Mouse (Mus musculus): Measurements from ENCODE around the gene March8. TPM values are rescaled to one million over a fixed set of nuclear protein-coding genes. Genes with fewer than 3 reads are reported as not detected.

Gene March8
- total RNA-seq, 4 experiments from 2014 or later = 51.9 to 59.2 (median 55.7) TPM

DNA sequence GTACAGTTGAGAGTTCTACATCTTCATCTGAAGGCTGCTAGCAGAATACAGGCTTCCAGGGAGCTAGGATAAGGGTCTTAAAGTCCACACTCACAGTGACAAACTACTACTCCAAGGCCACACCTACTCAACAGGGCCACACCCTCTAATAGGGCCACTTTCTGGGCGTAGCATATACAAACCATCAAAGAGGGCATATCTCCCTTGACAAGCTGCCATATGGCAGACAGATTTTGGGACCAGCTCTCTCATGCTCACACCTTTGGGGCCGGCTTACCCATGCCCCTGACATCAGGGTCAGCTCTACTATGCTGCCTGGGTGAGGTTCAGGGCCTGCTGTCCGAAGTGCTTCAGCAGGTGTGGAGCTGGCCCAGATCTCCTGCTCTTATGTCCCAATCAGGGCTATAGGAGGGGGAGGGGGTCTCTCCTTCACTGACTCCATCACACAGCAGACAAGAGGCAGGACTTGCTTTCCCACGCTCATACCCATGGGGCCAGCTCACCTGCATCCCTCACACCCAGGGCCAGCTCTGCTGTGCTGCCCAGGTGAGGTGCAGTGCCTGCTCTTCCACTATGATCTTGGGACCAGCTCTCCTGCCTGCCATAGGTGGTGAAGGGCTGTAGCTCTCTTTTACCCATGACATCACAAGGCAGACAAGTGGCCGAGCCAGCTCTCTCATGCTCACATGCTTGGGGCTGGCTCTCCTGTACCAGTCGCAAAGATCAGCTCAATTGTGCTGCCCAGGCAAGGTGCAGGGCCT lies 32.6 kb downstream of the March8 start:
- no peak for DNase-seq (ENCODE audit: low spot score in 2 of 2)

DNA sequence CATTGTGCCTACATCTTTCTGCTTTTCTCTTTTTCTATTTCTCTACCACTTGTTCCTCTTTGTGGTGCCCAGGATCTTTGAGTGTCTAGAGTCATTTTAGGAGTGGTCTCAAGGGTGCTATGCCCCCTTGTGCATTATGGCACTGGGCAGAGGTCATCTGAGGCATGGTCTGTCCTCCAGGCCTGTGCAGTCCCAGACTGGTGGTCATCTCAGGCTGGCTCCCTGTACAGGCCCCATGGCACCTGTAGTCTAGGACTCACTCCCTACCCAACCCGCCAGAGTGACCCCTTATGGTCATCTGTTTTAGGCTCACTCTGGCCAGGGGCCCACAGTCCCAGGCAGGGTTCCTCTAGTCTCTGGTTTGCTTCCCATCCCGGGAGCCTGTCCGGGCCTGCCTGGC lies 33.7 kb downstream of the March8 start:
- DNase-seq (ENCODE audit: low spot score in 2 of 2) = no peak

DNA sequence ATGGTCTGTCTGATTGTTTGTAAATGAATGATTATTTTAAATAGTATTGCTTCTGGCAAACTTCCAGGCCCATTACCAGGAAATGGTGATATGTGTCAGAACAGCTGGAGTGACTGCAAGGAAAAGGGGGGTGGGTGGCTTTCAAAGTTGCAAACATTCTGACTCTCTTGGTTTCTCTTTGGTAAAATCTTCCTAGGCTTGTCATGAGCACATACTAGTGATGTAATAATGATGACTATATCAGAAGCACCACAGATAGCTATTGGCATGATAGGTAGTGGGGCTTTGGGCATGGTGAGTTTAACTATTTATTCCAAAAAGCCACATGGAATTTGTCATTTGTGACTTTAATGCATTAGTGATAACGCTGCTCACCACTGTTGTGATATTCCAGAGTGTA lies 36.3 kb downstream of the March8 start:
- no peak for DNase-seq (ENCODE audit: low spot score in 2 of 2)

DNA sequence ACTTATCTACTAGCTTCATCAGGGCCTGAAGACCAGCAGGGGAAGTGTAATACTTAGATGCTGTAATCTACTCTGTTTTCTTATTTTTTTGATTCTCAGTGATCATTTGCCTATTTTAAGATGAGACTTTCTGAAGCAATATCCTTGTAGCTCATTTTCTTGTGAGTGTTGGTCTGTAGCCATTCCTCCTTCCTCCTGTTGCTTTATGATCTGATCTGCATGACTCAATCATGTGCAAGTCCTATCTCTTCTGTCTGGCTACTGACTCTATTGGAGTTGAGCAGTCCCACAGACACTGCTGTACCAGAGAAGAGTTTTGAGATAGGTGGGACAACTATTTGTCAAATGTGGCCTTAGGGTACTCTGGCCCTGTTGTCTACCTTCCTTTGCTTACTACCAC lies 36.8 kb downstream of the March8 start:
- no peak for DNase-seq (ENCODE audit: low spot score in 2 of 2)

DNA sequence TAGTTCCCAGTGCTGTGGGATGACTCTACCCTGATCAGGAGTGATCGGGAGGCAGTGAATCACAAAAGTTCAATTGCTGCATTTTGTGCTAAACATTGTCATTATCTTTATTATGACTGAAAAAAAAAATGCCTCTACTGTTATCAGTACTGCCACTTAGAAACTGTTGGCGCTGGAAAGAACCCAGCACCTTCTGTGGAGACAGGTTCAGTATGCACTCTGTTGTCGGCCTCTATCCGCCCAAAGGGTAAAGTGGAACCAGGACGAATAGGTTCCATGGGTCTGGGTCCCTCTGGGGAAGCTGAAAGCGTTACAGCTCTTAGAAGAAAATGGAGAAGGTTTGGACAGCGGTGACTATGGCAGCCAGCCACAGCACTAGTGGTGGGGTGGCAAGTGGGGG lies 41.1 kb downstream of the March8 start:
- DNase-seq (ENCODE audit: low spot score in 2 of 2) = no peak

DNA sequence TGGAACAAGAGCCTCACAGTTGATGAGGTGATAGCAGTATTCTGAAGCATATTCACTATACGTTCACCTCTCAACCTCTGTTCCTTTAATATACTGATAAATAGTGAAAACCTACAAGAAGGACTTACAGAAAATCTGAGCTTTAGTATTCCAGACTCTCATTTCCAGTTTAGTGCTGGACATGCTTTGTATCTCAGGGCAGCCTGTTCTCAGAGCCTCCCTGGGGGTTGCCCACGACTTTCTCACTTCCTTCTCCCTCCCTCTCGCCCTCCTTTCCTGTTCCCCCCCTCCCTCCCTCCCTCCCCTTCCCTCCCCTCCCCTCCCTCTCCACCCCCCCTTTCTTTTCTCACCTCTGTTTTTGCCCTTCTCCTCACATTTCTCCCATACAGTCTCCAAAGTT lies 42.3 kb downstream of the March8 start:
- DNase-seq (ENCODE audit: low spot score in 2 of 2) = no peak

DNA sequence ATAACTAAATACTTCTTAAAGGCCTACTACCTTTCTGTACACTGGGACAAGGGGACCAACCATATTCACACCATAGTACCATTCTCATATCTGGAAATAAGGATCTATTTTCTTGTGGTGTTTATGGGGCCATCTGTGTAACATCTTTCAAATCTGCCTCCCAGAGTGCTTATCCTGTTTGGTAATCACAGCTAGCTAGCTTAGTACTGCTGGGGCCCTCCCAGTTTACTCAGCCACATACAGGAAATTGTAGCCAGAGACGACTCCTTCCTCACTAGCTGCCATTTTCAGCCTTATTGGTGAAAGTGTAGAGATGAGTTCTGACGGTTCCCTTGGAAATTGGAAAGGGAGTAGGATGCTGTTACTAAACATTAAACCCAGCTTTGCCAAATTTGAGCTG lies 43.8 kb downstream of the March8 start:
- no peak for DNase-seq (ENCODE audit: low spot score in 2 of 2)

DNA sequence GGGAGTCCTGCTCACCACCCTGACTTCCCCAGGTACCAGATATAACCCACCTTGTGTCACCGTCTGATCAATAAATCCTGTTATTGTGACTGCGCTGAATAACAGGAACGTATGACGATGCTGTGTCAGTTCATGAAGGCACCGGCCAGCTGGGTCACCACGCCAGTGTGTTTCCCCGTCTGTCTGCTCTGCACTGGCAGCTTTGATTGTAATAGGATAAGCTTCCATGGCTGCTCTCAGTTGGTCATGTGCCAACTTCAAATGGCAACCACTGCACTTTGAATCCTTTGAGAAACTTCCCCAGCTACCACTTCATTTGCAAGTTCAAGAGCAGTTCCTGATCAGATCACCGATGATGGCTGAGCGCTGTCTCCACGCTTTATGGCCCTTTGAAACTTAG lies 45.8 kb downstream of the March8 start:
- DNase-seq (ENCODE audit: low spot score in 2 of 2) = no peak

DNA sequence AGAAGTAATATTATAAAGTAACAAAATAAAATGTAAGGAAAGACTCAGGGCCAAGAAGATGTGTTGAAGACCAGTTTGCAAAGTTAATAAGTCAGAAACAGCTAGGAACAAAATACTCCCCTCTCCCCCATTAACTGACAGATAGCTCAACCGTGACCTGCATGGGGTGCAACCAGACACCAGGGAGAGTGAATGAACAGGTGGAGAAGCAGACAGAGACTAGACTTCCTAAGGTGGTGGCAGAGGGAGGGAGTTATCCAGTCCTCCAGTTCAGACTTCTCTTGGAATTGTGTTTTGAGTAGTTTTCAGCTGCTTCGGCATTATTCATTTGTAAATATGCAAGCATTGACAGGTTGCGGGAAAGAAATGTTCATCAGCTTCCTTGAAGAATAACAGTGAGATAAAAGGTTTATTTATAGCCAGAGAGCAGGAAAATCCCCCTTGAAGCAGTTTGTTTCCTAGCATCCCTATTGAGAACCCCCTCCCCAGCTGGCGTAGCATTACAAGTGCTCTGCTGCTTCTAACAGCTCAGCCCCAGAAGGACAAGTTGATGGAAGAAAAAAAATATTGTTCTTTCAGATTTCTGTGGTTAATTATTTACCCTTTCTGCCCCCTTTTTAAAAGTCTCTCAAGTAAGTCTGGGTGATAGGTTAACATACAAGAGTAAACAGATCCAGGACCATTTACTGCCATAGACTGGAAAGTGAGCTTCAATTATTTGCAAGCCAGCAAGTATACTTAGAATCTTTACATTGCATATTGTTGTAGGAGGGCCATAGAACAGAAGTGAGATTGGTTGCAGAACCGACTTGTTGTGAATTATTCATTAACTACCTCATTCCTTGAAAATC lies 47.6 kb downstream of the March8 start:
- DNase-seq (ENCODE audit: low spot score in 2 of 2) = no peak

DNA sequence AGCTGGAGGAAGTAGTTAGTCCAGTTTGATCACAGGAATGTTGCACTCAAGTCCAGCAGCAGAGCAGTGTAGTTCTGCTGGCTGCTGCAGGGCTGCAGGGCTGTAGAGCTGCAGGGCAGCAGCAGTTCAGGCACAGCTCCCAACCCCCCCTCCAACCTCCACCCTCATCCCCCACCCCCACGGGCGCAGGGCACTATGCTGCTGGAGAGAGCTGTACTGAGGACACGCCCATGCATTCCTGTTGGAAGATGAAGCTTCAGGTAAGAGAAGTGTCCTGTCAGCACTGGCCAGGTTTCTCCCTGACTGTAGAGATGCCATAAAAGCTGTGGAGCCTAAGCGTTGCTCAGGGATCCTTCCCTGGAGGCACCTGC lies 48.2 kb downstream of the March8 start:
- no peak for DNase-seq (ENCODE audit: low spot score in 2 of 2)

DNA sequence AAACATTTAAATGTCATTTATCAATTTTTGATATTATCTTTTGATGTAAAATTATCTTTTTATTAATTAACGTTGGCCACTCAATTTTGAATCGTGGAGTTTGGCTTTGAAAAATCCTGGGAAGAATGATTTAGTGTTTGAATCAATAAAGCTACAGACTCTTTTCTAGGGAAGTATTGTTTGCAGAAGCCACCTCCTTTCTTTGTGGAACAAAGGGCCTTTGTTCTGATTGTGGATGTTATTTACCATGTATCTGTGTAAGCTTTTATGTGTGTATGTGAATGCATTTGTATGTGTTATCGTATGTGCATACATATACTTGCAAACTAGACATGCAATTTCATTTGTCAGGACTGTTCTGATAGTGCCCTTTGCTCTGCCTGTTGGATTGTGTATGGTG lies 48.7 kb downstream of the March8 start:
- no peak for DNase-seq (ENCODE audit: low spot score in 2 of 2)

DNA sequence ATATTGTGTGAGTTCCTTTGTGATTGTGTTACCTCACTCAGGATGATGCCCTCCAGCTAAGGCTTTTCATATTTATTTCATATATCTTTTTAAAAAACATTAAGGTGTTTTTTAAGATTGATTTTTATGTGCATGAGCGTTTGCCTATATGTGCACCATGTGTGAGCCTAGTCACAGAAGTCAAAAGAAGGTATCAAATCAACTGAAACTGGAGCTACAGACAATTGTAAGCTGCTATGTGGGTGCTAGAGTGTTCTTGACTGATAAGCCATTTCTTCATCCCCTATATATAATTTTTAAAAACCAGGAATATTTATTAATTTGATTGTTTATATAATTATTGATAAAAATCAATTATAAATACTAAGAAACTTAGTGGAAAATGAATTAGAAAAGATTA lies 50.2 kb downstream of the March8 start:
- DNase-seq (ENCODE audit: low spot score in 2 of 2) = no peak

DNA sequence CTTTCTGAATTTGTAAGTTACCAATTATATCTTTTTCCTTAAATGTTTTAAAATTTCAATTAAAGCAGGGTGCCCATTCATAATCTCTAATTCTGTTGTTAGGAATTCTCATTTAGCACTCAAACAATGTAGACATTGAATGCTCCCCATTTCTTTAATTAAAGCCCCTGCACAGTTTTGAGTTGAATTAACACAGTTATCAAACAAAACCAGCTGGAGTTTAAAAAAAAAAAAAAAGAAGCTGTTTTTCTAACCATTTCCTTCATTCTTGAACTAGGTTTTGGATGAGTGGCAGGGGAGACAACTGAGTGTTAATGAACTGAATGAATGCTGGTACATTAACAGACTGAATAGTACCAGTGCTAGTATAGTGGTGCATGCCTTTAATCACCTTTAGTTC lies 51.7 kb downstream of the March8 start:
- DNase-seq (ENCODE audit: low spot score in 2 of 2) = no peak

DNA sequence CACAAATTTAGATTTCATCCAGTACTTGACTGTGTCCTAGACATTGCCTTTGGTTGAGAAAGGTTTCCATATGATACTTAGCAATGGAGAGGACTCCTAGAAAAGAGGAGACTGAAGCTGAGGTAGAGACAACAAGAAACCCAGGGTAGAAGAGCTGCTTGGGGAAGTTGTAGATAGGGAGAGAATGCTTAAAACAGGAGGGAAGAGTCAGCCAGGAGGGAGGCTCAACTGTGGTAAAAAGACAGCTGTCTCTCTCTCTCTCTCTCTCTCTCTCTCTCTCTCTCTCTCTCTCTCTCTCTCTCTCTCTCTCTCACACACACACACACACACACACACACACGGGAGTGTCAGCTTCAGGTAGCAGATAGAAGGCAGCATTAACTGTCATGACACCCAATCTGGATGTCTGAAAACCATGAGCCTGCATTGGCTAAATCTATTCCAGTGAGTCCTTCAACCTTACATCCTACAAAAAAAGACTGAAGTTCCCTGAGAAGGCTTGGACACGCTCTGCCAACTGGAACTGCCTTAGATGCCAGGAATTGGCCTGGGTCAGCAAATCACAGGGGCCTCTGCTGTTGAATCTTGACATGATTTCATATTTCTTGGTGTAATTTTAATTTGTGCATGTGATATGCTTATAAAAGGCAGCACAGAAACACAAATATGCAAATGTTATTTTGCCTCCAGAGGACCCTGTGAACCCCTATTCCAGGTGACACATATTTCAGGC lies 57.3 kb downstream of the March8 start:
- DNase-seq (ENCODE audit: low spot score in 2 of 2) = no peak

DNA sequence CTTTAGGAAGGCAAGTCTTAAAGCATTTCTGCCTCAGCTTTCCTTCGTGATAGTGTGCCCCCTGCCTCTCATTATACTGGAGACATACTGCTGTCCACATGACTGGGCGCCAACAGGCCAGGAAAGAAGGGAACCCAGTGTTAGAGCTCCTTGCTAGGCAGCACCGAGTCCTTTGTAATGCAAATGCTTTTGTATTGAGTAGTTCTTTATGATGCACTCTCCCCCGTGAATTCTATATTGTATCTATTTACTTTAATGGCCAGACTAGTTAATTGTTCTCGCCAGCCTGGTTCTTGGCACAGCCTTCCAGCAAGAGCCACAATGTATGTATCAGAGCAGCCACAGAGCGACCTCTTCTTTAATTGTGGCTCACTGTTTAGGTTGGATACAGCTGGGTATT lies 59.8 kb downstream of the March8 start:
- DNase-seq (ENCODE audit: low spot score in 2 of 2) = no peak

DNA sequence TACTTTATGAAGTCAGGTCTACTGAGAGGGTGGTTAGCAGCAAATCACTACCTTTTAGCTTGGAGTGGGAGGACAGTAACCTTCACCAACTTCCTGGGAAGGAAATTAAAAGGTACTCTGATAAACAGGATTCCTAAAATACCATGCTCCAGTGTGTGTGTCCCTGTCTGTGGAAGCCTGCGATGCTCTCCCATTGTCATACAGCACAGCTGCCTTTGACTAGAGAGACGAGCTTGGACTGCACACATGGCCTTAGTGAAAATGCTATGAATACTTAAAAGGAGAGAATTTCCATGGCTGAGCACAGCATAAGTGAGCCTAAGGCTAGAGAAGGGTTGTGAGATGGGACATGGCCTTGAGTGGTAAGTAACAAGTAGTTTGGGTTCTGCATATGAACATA lies 60.3 kb downstream of the March8 start:
- no peak for DNase-seq (ENCODE audit: low spot score in 2 of 2)

DNA sequence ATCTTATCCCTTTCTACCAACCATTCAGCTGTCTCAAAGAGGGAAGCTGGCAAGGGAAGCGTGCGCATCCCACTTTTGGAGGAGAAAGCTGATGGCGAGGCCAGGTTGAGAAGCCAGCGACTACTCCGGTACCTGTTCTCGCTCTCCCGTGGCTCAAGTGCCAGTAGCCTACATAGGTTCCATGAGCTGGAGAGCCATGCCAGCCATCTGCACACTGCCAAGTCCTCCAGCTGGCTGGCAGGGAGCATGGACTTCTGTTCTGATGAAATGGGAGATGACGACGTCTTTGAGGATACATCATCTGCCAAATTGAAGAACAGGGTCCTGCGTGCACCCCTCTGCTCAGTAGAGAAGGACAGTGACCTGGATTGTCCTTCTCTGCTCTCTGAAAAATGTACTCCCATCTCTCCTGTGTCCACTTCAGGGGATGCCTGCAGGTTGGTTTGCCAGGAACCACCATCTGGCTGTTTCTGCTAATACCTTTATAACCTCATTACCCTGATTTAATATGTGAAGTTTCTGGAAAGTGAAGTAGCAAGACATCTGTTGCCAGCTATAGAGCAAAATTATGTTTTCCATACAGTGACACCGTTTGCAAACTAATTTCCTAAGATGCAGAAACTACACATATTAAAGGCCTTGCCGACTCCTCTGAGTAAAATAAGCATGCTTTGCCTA lies 64.1 kb downstream of the March8 start:
- DNase-seq (ENCODE audit: low spot score in 2 of 2) = peak in 1 of 2 experiments; percentile 24

DNA sequence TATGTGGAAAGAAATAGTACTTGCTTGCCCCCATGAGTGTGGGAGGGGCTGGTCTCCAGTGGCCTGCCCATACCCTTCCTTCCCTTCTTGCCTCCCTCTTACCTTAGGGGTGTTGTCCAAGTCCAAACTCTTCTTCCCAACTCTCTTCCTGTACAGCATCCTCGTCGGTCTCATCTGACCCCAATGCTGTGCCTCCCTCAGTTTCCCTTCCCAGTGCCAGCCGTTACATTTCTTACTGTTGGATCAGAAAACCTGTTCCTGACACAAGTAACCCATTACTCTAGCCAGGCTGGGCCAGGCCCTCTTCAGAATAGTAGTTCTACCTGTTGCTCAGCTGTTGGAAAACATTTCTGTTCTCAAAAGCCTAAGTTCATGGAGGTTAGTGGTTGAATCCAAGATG lies 64.6 kb downstream of the March8 start:
- DNase-seq (ENCODE audit: low spot score in 2 of 2) = no peak

DNA sequence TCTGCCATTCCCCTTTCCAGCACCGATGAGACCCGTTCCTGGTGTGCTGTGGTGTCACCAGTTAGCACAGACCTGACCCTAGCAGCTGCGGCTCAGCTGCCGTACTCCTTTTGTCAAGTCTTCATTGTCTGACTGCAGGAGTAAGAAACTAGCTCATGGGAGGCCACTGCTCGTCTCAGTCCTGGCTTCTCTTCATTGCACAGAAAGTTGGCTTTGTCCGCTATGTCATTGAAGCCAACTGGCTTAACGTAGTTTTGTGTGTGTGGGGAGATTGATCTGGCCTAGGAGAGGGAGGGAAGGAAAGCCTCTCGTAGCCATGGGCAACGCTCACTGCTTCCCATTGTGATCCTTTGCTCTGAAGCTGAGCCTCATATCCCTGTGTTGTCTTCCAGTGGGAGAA lies 67.4 kb downstream of the March8 start:
- no peak for DNase-seq (ENCODE audit: low spot score in 2 of 2)

DNA sequence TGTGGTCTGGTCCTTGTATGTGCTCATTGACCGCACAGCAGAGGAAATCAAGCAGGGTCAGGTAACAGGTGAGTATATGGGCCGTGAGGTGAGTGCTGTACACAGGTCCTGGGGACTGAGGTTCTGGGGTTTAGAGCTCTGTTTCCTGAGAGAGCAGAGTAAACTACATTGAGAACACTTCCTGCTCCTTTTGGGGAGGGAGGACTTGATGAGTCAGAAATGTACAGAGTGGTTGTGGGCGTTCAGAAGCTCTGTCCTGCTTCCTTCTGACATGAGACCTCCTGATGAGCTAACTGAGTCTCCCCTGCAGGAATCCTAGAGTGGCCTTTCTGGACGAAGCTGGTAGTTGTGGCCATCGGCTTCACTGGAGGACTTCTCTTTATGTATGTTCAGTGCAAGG lies 67.9 kb downstream of the March8 start:
- DNase-seq (ENCODE audit: low spot score in 2 of 2) = no peak

DNA sequence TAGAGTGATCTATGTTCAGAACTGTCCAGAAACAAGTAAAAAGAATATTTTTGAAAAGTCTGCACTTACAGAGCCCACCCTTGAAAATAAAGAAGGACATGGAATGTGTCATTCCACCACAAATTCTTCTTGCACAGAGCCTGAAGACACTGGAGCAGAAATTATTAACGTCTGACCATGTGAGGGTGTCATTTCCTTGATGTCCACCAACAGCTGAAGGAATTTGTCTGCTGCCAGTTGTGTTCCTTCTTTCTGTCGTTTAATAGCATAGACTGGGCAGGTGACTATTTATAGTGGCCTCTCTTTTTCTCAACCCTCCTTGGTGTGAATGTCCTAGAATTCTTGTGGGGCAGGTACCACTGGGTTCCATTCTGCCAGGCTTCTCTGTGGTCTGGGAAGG lies 68.3 kb downstream of the March8 start:
- no peak for DNase-seq (ENCODE audit: low spot score in 2 of 2)

DNA sequence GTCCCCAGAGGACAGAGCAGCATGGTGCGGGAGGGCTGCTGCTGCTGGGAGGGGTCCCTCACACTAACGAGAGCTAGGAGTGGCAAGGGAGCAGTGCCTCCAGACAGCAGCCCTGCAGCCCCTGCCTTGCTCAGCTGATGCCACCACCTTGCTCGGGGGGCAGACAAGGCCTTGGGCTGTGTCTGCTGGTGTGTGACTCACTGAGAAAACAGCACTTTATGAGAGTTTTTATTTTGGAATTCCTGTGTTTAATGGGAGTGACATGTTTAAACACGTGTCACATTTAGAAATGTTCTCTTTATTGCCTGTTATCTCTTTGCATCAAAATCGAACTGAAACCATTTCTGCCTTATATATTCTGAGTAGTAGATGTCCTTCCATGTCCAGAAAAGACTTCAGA lies 68.9 kb downstream of the March8 start:
- DNase-seq (ENCODE audit: low spot score in 2 of 2) = no peak

Data from layer of hippocampus, adult 8-10 months (tissue).